Mouse (Mus musculus) MEL (cell line): ENCODE measurements at regions not wholly inside any gene's neighbourhood (a gene's known extent, or its start where the extent isn't known, plus 50 kb on each side); places are given as distances from the start of the nearest gene placed in this dataset.

Source experiments
- DNase-seq: peaks from one replicate; pipeline ENCODE4 v3.0.0; 2011; ENCODE audit warnings: low read depth, low spot score
- H3K27ac ChIP-seq: 2 replicates; pipeline ENCODE4 v1.5.1; 2012; ENCODE audit warnings: low read depth, mild to moderate bottlenecking, control low read depth, low read length, moderate library complexity; ENCODE audit not compliant: control insufficient read depth
- H3K27me3 ChIP-seq, 2 experiments: fragments of 150-350 bp in 1 of 2; sonication (generic) in 1 of 2; 2 replicates each; pipeline ENCODE4 v1.6.1; 2012; ENCODE audit warnings: low read length in 2 of 2, mild to moderate bottlenecking in 2 of 2, improper control_type of control experiment in 1 of 2, moderate library complexity in 1 of 2; ENCODE audit not compliant: insufficient read depth in 2 of 2, control insufficient read depth in 1 of 2
- H3K36me3 ChIP-seq, 2 experiments: 2 replicates each; pipeline ENCODE4 v1.6.1; 2012 to 2014; ENCODE audit warnings: low read length in 2 of 2, improper control_type of control experiment in 1 of 2, inconsistent platforms in 1 of 2, mild to moderate bottlenecking in 1 of 2; ENCODE audit not compliant: insufficient read depth in 2 of 2, control insufficient read depth in 1 of 2
- H3K4me1 ChIP-seq, 2 experiments: fragments of 150-350 bp in 1 of 2; sonication (generic) in 1 of 2; 2 replicates each; pipeline ENCODE4 v1.6.1; 2012; ENCODE audit warnings: low read length in 2 of 2, improper control_type of control experiment in 1 of 2, mild to moderate bottlenecking in 1 of 2; ENCODE audit not compliant: insufficient read depth in 2 of 2, control insufficient read depth in 1 of 2
- H3K4me3 ChIP-seq, 2 experiments: fragments of 150-350 bp in 1 of 2; sonication (generic) in 1 of 2; 2 replicates each; pipeline ENCODE4 v1.5.1; 2012; ENCODE audit warnings: low read depth in 2 of 2, low read length in 2 of 2, mild to moderate bottlenecking in 2 of 2, moderate library complexity in 2 of 2, control low read depth in 1 of 2, improper control_type of control experiment in 1 of 2; ENCODE audit not compliant: control insufficient read depth in 1 of 2, insufficient read depth in 1 of 2
- H3K79me2 ChIP-seq: 2 replicates; pipeline ENCODE4 v1.6.1; 2012; ENCODE audit warnings: mild to moderate bottlenecking, low read length, moderate library complexity; ENCODE audit not compliant: control insufficient read depth, poor library complexity, insufficient read depth
- H3K9ac ChIP-seq: 2 replicates; pipeline ENCODE4 v1.6.1; 2012; ENCODE audit warnings: low read depth, mild to moderate bottlenecking, control low read depth, low read length, moderate library complexity; ENCODE audit not compliant: control insufficient read depth, poor library complexity, severe bottlenecking
- H3K9me3 ChIP-seq: fragments of 150-350 bp; sonication (generic); replicated peaks from 2 replicates; pipeline ENCODE4 v1.6.1; 2012; ENCODE audit warnings: mild to moderate bottlenecking, low read length, improper control_type of control experiment, moderate library complexity; ENCODE audit not compliant: insufficient read depth
- CHD2 ChIP-seq: IDR thresholded peaks from 2 replicates; pipeline ENCODE4 v1.6.1; 2011; ENCODE audit warnings: low read length, improper control_type of control experiment
- CTCF ChIP-seq, 3 experiments: IDR thresholded peaks in 2 of 3; conservative IDR thresholded peaks in 1 of 3; 2 replicates each; pipeline ENCODE4 v1.5.1; 2011 to 2012; ENCODE audit warnings: low read length in 3 of 3, low read depth in 2 of 3, mild to moderate bottlenecking in 2 of 3, improper control_type of control experiment in 1 of 3, inconsistent platforms in 1 of 3, mixed read lengths in 1 of 3, moderate library complexity in 1 of 3; ENCODE audit not compliant: control insufficient read depth in 1 of 3, insufficient read depth in 1 of 3, poor library complexity in 1 of 3, severe bottlenecking in 1 of 3
- E2F4 ChIP-seq: IDR thresholded peaks from 2 replicates; pipeline ENCODE4 v1.6.1; 2011; ENCODE audit warnings: low read depth, low read length, improper control_type of control experiment, borderline replicate concordance
- EP300 ChIP-seq, 2 experiments: IDR thresholded peaks; 2 replicates each; pipeline ENCODE4 v1.6.1; 2011; ENCODE audit warnings: improper control_type of control experiment in 2 of 2, low read length in 2 of 2, low read depth in 1 of 2, mild to moderate bottlenecking in 1 of 2
- ETS1 ChIP-seq: IDR thresholded peaks from 2 replicates; pipeline ENCODE4 v1.6.1; 2012; ENCODE audit warnings: low read depth, mild to moderate bottlenecking, inconsistent platforms, low read length, improper control_type of control experiment, moderate library complexity
- MAX ChIP-seq: IDR thresholded peaks from 2 replicates; pipeline ENCODE4 v1.6.1; 2011; ENCODE audit warnings: low read length, improper control_type of control experiment
- MAZ ChIP-seq: IDR thresholded peaks from 2 replicates; pipeline ENCODE4 v1.6.1; 2012; ENCODE audit warnings: low read depth, mild to moderate bottlenecking, inconsistent platforms, low read length, improper control_type of control experiment
- MXI1 ChIP-seq: IDR thresholded peaks from 2 replicates; pipeline ENCODE4 v1.6.1; 2011; ENCODE audit warnings: mild to moderate bottlenecking, low read depth, low read length, improper control_type of control experiment
- MYC ChIP-seq: IDR thresholded peaks from 2 replicates; pipeline ENCODE4 v1.6.1; 2011; ENCODE audit warnings: low read depth, mild to moderate bottlenecking, low read length, improper control_type of control experiment, moderate library complexity
- NRF1 ChIP-seq: IDR thresholded peaks from 2 replicates; pipeline ENCODE4 v1.6.1; 2014; ENCODE audit warnings: low read depth, mild to moderate bottlenecking, inconsistent platforms, low read length, improper control_type of control experiment, moderate library complexity; ENCODE audit not compliant: poor library complexity, insufficient read depth, severe bottlenecking
- POLR2AphosphoS2 ChIP-seq: IDR thresholded peaks from 2 replicates; pipeline ENCODE4 v1.6.1; 2011; ENCODE audit warnings: low read length, improper control_type of control experiment
- SIN3A ChIP-seq: IDR thresholded peaks from 2 replicates; pipeline ENCODE4 v1.6.1; 2012; ENCODE audit warnings: low read length, improper control_type of control experiment, inconsistent platforms
- TAL1 ChIP-seq: IDR thresholded peaks from 2 replicates; pipeline ENCODE4 v1.6.1; 2012; ENCODE audit warnings: mild to moderate bottlenecking, inconsistent platforms, low read length, moderate library complexity, mixed read lengths
- TBP ChIP-seq: IDR thresholded peaks from 2 replicates; pipeline ENCODE4 v1.8.0; 2011; ENCODE audit warnings: low read depth, low read length, improper control_type of control experiment
- TCF12 ChIP-seq: IDR thresholded peaks from 2 replicates; pipeline ENCODE4 v1.6.1; 2014; ENCODE audit warnings: low read depth, mild to moderate bottlenecking, inconsistent platforms, low read length, improper control_type of control experiment, moderate library complexity
- UBTF ChIP-seq: IDR thresholded peaks from 2 replicates; pipeline ENCODE4 v1.6.1; 2012; ENCODE audit warnings: low read depth, mild to moderate bottlenecking, inconsistent platforms, low read length, improper control_type of control experiment, moderate library complexity, borderline replicate concordance; ENCODE audit not compliant: insufficient read depth
- USF1 ChIP-seq: IDR thresholded peaks from 2 replicates; pipeline ENCODE4 v1.6.1; 2014; ENCODE audit warnings: low read depth, mild to moderate bottlenecking, inconsistent platforms, low read length, improper control_type of control experiment, moderate library complexity
- ZNF384 ChIP-seq: IDR thresholded peaks from 2 replicates; pipeline ENCODE4 v1.6.1; 2012; ENCODE audit warnings: low read depth, mild to moderate bottlenecking, inconsistent platforms, low read length, improper control_type of control experiment

GRCm38 (mm10) chr9:61500851-61501250 is 128.7 kb downstream of the Tle3 start:
- no peak for DNase-seq
- no peaks in the 10 kb centered on the region for H3K79me2 ChIP-seq

GRCm38 (mm10) chr9:61492896-61493295 is 120.7 kb downstream of the Tle3 start:
- no peaks in the 10 kb centered on the region for H3K9me3 ChIP-seq
- no peak for TF ChIP-seq MAX
- H3K9ac ChIP-seq: no peak overlapping the region
- H3K27ac ChIP-seq: no peak overlapping the region
- no peak overlapping the region for H3K4me3 ChIP-seq
- H3K79me2 ChIP-seq: no peaks in the 10 kb centered on the region
- DNase-seq: no peak
- H3K36me3 ChIP-seq: no peaks in the 10 kb centered on the region
- H3K27me3 ChIP-seq: peaks cover 0 to 4% of the 10 kb centered on the region in 2 experiments; a peak in 3 of 4 replicates
- H3K4me1 ChIP-seq: no peaks in the 10 kb centered on the region

More at GRCm38 (mm10) chr9:61500851-61501250, 128.7 kb downstream of the Tle3 start:
- Histone ChIP-seq H3K4me3 (no peak overlapping the region), H3K4me1 (no peaks in the 10 kb centered on the region), H3K9ac (no peak overlapping the region), H3K36me3 (no peaks in the 10 kb centered on the region), H3K27me3 (no peaks in the 10 kb centered on the region), H3K27ac (no peak overlapping the region), H3K9me3 (no peaks in the 10 kb centered on the region)
- TF ChIP-seq UBTF (no peak), USF1 (no peak), SIN3A (no peak), ETS1 (no peak), EP300 (IDR thresholded peaks at IDR 0.05; ENCODE audit: low read depth in 1 of 2, low read length in 2 of 2) (no peak), TCF12 (no peak), ZNF384 (no peak), POLR2AphosphoS2 (no peak), TAL1 (no peak), CTCF (IDR thresholded peaks at IDR 0.05 in 2 of 3, conservative IDR thresholded peaks at IDR 0.05 in 1 of 3; ENCODE audit: control insufficient read depth in 1 of 3, insufficient read depth in 1 of 3, low read depth in 2 of 3, low read length in 3 of 3, poor library complexity in 1 of 3, severe bottlenecking in 1 of 3) (no peak), E2F4 (no peak), MAZ (no peak), NRF1 (no peak), MXI1 (no peak), CHD2 (no peak), TBP (no peak), MYC (no peak)
